Mouse (Mus musculus): ENCODE measurements around the gene Agap1. TPM values are rescaled to one million over a fixed set of nuclear protein-coding genes. Genes with fewer than 3 reads are reported as not detected.
A peak's percentile ranks its signal among the peaks of the same experiment; 100 is the strongest.

Agap1 gene
- polyA plus RNA-seq, 1 experiment from 2014 or later, result 4.8 TPM

GRCm38 (mm10) chr1:89902236-89902635, 447.6 kb downstream of the Agap1 start:
- peak; percentile 75 for ATAC-seq
- 69% methylated on average over 2 of the region's 2 CpGs for WGBS
- H3K27ac ChIP-seq (ENCODE audit: low read length), result peak overlapping the region; percentile 58

DNA sequence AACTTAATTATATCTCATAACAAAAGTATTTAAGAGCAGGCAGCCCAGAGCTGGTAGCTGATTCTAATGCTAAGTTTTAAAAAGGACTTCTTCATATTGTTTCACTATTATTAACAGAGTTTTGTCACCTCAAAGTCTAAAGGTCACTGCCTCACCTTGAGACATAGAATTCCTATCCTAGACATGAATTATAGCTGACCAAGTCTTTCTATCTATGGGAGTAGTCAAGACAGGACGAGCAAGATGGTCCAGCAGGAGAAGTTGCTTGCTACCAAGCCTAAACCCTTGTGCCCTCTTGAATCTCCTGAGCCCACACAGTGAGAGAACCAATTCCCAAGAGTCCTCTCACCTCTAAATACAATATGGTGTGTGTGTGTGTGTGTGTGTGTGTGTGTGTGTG, 448.0 kb downstream of the Agap1 start:
- no peak overlapping the region for H3K9ac ChIP-seq (ENCODE audit: low read depth, low read length)
- H3K27ac ChIP-seq (ENCODE audit: low read length), result no peak overlapping the region
- H3K4me3 ChIP-seq (ENCODE audit: low read length), result no peak overlapping the region
- no peaks in the 10 kb centered on the region for H3K27me3 ChIP-seq (replicated peaks; ENCODE audit: control insufficient read depth, insufficient read depth, low read length)
- no peak overlapping the region for H3K4me2 ChIP-seq (ENCODE audit: low read depth, low read length)
- ATAC-seq, result peak; percentile 49; the same call in 1 of the 2 replicates
- no peaks in the 10 kb centered on the region for H3K4me1 ChIP-seq (ENCODE audit: control insufficient read depth, insufficient read depth, low read length)
- no peaks in the 10 kb centered on the region for H3K36me3 ChIP-seq (ENCODE audit: control insufficient read depth, insufficient read depth, low read length)
- 61% methylated on average over 1 of the region's 1 CpGs for WGBS
- H3K9me3 ChIP-seq (ENCODE audit: control insufficient read depth, low read length), result peaks cover 3% of the 10 kb centered on the region; the same call in 1 of the 2 replicates

More at GRCm38 (mm10) chr1:89902236-89902635, 447.6 kb downstream of the Agap1 start:
- no peak overlapping the region for H3K4me3 ChIP-seq (ENCODE audit: low read length)
- H3K4me2 ChIP-seq (ENCODE audit: low read depth, low read length), result no peak overlapping the region
- no peaks in the 10 kb centered on the region for H3K27me3 ChIP-seq (replicated peaks; ENCODE audit: control insufficient read depth, insufficient read depth, low read length)
- H3K9ac ChIP-seq (ENCODE audit: low read depth, low read length), result no peak overlapping the region
- H3K36me3 ChIP-seq (ENCODE audit: control insufficient read depth, insufficient read depth, low read length), result no peaks in the 10 kb centered on the region
- no peaks in the 10 kb centered on the region for H3K4me1 ChIP-seq (ENCODE audit: control insufficient read depth, insufficient read depth, low read length)
- peaks cover 3% of the 10 kb centered on the region; the same call in 1 of the 2 replicates for H3K9me3 ChIP-seq (ENCODE audit: control insufficient read depth, low read length)

DNA sequence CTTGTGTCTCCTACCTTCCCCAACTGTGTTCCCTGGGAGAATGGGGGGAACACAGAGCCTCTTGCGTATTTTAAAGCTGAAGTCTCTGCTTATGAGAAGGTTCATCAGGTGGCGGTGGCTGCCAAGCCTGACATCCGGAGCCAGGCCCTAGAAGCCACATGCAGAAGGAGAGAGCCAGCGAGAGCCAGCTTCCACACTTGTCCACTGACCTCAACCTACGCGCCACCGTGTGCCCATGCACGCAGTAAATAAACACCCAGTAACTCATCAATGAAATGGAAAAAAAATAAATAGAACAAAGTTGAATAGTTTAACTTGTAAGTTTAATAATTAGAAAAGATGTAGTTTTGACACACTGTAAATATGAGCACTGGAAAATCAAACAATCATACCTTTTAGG, 455.2 kb downstream of the Agap1 start:
- Histone ChIP-seq H3K9ac (ENCODE audit: low read depth, low read length) (no peak overlapping the region), H3K4me3 (ENCODE audit: low read length) (no peak overlapping the region), H3K36me3 (ENCODE audit: control insufficient read depth, insufficient read depth, low read length) (no peaks in the 10 kb centered on the region), H3K27me3 (replicated peaks; ENCODE audit: control insufficient read depth, insufficient read depth, low read length) (no peaks in the 10 kb centered on the region), H3K4me1 (ENCODE audit: control insufficient read depth, insufficient read depth, low read length) (no peaks in the 10 kb centered on the region), H3K9me3 (ENCODE audit: control insufficient read depth, low read length) (0 out of 2 replicates have a peak, but pooled peaks cover 3% of the 10 kb centered on the region), H3K4me2 (ENCODE audit: low read depth, low read length) (no peak overlapping the region), H3K27ac (ENCODE audit: low read length) (no peak overlapping the region)
- WGBS, result 85% methylated on average over 8 of the region's 8 CpGs
- ATAC-seq, result no peak

- no peaks in the 10 kb centered on the region for H3K4me1 ChIP-seq (ENCODE audit: control insufficient read depth, insufficient read depth, low read length)
- no peaks in the 10 kb centered on the region for H3K9me3 ChIP-seq (ENCODE audit: control insufficient read depth, low read length)
- no peaks in the 10 kb centered on the region for H3K36me3 ChIP-seq (ENCODE audit: control insufficient read depth, insufficient read depth, low read length)
- no peak overlapping the region for H3K9ac ChIP-seq (ENCODE audit: low read depth, low read length)
- H3K4me2 ChIP-seq (ENCODE audit: low read depth, low read length), result no peak overlapping the region
- WGBS, result 36% methylated on average over 5 of the region's 5 CpGs
- H3K4me3 ChIP-seq (ENCODE audit: low read length), result no peak overlapping the region
- no peak overlapping the region for H3K27ac ChIP-seq (ENCODE audit: low read length)
- ATAC-seq, result no peak
- no peaks in the 10 kb centered on the region for H3K27me3 ChIP-seq (replicated peaks; ENCODE audit: control insufficient read depth, insufficient read depth, low read length)
These were observed 457.8 kb downstream of the Agap1 start for GRCm38 (mm10) chr1:89912392-89912791.

- Histone ChIP-seq H3K4me1 (ENCODE audit: control insufficient read depth, insufficient read depth, low read length) (no peaks in the 10 kb centered on the region), H3K27me3 (replicated peaks; ENCODE audit: control insufficient read depth, insufficient read depth, low read length) (0 out of 2 replicates have a peak, but pooled peaks cover 6% of the 10 kb centered on the region), H3K27ac (ENCODE audit: low read length) (no peak overlapping the region), H3K9ac (ENCODE audit: low read depth, low read length) (no peak overlapping the region), H3K4me2 (ENCODE audit: low read depth, low read length) (no peak overlapping the region), H3K4me3 (ENCODE audit: low read length) (no peak overlapping the region), H3K36me3 (ENCODE audit: control insufficient read depth, insufficient read depth, low read length) (no peaks in the 10 kb centered on the region), H3K9me3 (ENCODE audit: control insufficient read depth, low read length) (no peaks in the 10 kb centered on the region)
- WGBS, result 81% methylated on average over 4 of the region's 4 CpGs
- ATAC-seq, result no peak
These were observed 459.0 kb downstream of the Agap1 start for GRCm38 (mm10) chr1:89913611-89914010.

DNA sequence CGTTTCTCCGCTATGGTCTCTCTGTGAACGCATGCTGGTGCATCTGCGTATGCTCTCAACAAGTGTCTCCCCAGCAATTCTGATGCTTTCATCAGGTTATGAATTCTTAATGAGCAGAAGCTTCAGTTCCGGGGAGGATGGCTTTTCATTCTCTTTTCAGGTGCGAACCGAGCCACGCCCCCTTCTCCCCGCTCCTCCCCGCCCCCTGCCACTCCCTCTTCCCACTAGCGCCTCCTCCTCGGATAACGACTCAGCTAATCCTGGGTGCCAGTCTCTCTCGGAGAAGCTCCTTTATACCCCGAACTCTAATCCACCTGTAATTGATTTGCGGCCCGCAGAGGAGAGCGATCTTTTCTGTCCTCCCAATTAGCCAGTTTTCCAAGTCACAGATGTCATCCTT, 463.5 kb downstream of the Agap1 start:
- WGBS, result 29% methylated on average over 18 of the region's 18 CpGs
- no peak overlapping the region for H3K4me3 ChIP-seq (ENCODE audit: low read length)
- H3K9me3 ChIP-seq (ENCODE audit: control insufficient read depth, low read length), result no peaks in the 10 kb centered on the region
- H3K27ac ChIP-seq (ENCODE audit: low read length), result no peak overlapping the region
- no peaks in the 10 kb centered on the region for H3K4me1 ChIP-seq (ENCODE audit: control insufficient read depth, insufficient read depth, low read length)
- H3K9ac ChIP-seq (ENCODE audit: low read depth, low read length), result no peak overlapping the region
- no peak overlapping the region for H3K4me2 ChIP-seq (ENCODE audit: low read depth, low read length)
- H3K36me3 ChIP-seq (ENCODE audit: control insufficient read depth, insufficient read depth, low read length), result no peaks in the 10 kb centered on the region
- ATAC-seq, result no peak
- peaks cover 43% of the 10 kb centered on the region for H3K27me3 ChIP-seq (replicated peaks; ENCODE audit: control insufficient read depth, insufficient read depth, low read length)

DNA sequence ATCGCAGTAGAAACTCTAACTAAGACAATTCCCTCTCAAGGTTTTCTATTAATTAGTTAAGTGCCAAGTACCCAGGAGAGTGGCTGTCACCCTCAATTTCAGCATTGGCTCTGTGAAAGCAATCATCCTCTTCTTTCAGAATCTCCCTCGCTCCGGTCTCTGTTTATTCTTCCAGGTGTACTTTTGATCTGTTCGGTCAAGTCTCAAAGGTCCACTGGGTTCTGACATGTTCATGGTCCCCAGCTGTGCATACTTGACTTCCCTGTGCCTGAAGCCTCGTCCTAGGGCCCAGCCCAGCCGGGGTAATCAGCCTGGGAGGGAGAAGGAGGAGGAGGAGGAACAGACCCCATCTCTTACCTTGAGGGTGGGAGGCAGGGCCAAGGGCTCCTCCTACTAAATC, 464.6 kb downstream of the Agap1 start:
- ATAC-seq, result no peak
- H3K27ac ChIP-seq (ENCODE audit: low read length), result no peak overlapping the region
- H3K4me2 ChIP-seq (ENCODE audit: low read depth, low read length), result no peak overlapping the region
- H3K27me3 ChIP-seq (replicated peaks; ENCODE audit: control insufficient read depth, insufficient read depth, low read length), result peaks cover 54% of the 10 kb centered on the region
- no peak overlapping the region for H3K9ac ChIP-seq (ENCODE audit: low read depth, low read length)
- H3K36me3 ChIP-seq (ENCODE audit: control insufficient read depth, insufficient read depth, low read length), result no peaks in the 10 kb centered on the region
- H3K9me3 ChIP-seq (ENCODE audit: control insufficient read depth, low read length), result no peaks in the 10 kb centered on the region
- peaks cover 5% of the 10 kb centered on the region; the same call in 1 of the 2 replicates for H3K4me1 ChIP-seq (ENCODE audit: control insufficient read depth, insufficient read depth, low read length)
- no peak overlapping the region for H3K4me3 ChIP-seq (ENCODE audit: low read length)
- WGBS, result 76% methylated on average over 6 of the region's 6 CpGs

- no peak overlapping the region for H3K27ac ChIP-seq (ENCODE audit: low read length)
- no peak overlapping the region for H3K9ac ChIP-seq (ENCODE audit: low read depth, low read length)
- WGBS, result 7% methylated on average over 10 of the region's 10 CpGs
- no peaks in the 10 kb centered on the region for H3K9me3 ChIP-seq (ENCODE audit: control insufficient read depth, low read length)
- peaks cover 80% of the 10 kb centered on the region for H3K27me3 ChIP-seq (replicated peaks; ENCODE audit: control insufficient read depth, insufficient read depth, low read length)
- no peak overlapping the region; the same call in 1 of the 2 replicates for H3K4me2 ChIP-seq (ENCODE audit: low read depth, low read length)
- no peak overlapping the region for H3K4me3 ChIP-seq (ENCODE audit: low read length)
- peaks cover 5% of the 10 kb centered on the region; the same call in 1 of the 2 replicates for H3K4me1 ChIP-seq (ENCODE audit: control insufficient read depth, insufficient read depth, low read length)
- H3K36me3 ChIP-seq (ENCODE audit: control insufficient read depth, insufficient read depth, low read length), result no peaks in the 10 kb centered on the region
- no peak for ATAC-seq
These were observed 467.2 kb downstream of the Agap1 start for GRCm38 (mm10) chr1:89921806-89922205.

DNA sequence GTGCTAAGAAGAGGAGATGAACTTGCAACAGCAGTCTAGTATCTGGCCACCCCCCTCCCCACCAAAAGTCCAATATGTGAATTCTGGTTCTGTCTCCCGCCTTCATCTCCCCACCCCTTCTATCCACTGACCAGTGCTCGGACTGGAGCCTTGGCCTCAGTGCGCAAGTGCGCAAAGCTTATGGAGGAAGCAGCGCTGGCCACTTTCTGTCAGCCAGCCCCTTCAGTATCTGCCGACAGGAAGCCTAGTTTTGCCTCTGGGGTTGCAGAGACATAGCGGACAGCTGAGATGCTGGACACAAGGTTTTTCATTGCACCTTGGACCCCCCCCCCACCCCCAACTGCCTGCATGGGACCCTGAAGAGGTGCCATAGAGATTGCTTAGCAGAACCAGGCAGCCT, 467.7 kb downstream of the Agap1 start:
- Histone ChIP-seq H3K4me2 (ENCODE audit: low read depth, low read length) (no peak overlapping the region), H3K9me3 (ENCODE audit: control insufficient read depth, low read length) (no peaks in the 10 kb centered on the region), H3K4me3 (ENCODE audit: low read length) (no peak overlapping the region), H3K36me3 (ENCODE audit: control insufficient read depth, insufficient read depth, low read length) (no peaks in the 10 kb centered on the region), H3K27ac (ENCODE audit: low read length) (no peak overlapping the region), H3K9ac (ENCODE audit: low read depth, low read length) (no peak overlapping the region), H3K4me1 (ENCODE audit: control insufficient read depth, insufficient read depth, low read length) (peaks cover 10% of the 10 kb centered on the region), H3K27me3 (replicated peaks; ENCODE audit: control insufficient read depth, insufficient read depth, low read length) (peaks cover 85% of the 10 kb centered on the region)
- ATAC-seq, result no peak
- WGBS, result 5% methylated on average over 7 of the region's 7 CpGs

Measured in intestine, embryonic 16.5 days (tissue).